Mouse (Mus musculus) stomach, embryonic 14.5 days (tissue): ENCODE data around the gene Cyp1a1. TPM values are rescaled to one million over a fixed set of nuclear protein-coding genes. Genes with fewer than 3 reads are reported as not detected.

Experiments used
- ATAC-seq: fragments of 200-750 bp; cut with Nextera tagmentation; 2 replicates; pipeline ENCODE4 v1.8.0; 2017; ENCODE audit warnings: low read depth, moderate TSS enrichment; ENCODE audit not compliant: insufficient number of reproducible peaks, insufficient read depth, low FRiP score
- H3K27ac ChIP-seq: fragments of 300-500 bp; sonication (generic); 2 replicates; pipeline ENCODE4 v1.5.1; 2014; ENCODE audit warnings: mild to moderate bottlenecking, low read length, moderate library complexity, mixed read lengths
- H3K27me3 ChIP-seq: fragments of 300-500 bp; sonication (generic); 2 replicates; pipeline ENCODE4 v1.6.1; 2014; ENCODE audit warnings: low read length, control low read depth, mixed read lengths; ENCODE audit not compliant: control insufficient read depth, insufficient read depth
- H3K36me3 ChIP-seq: fragments of 300-500 bp; sonication (generic); 2 replicates; pipeline ENCODE4 v1.6.1; 2014; ENCODE audit warnings: mild to moderate bottlenecking, control low read depth, low read length, moderate library complexity, mixed read lengths; ENCODE audit not compliant: control insufficient read depth, insufficient read depth
- H3K4me1 ChIP-seq: fragments of 300-500 bp; sonication (generic); 2 replicates; pipeline ENCODE4 v1.6.1; 2014; ENCODE audit warnings: low read length, control low read depth, mixed read lengths; ENCODE audit not compliant: control insufficient read depth, insufficient read depth
- H3K4me2 ChIP-seq: fragments of 300-500 bp; sonication (generic); replicated peaks from 2 replicates; pipeline ENCODE4 v1.6.1; 2014; ENCODE audit warnings: low read depth, low read length, control low read depth
- H3K4me3 ChIP-seq: fragments of 300-500 bp; sonication (generic); 2 replicates; pipeline ENCODE4 v1.5.1; 2014; ENCODE audit warnings: low read depth, low read length, control low read depth
- H3K9ac ChIP-seq: fragments of 300-500 bp; sonication (generic); replicated peaks from 2 replicates; pipeline ENCODE4 v1.6.1; 2014; ENCODE audit warnings: low read depth, mild to moderate bottlenecking, control low read depth, low read length, moderate library complexity, mixed read lengths
- H3K9me3 ChIP-seq: fragments of 300-500 bp; sonication (generic); 2 replicates; pipeline ENCODE4 v1.6.1; 2016; ENCODE audit warnings: low read depth, low read length, control low read depth; ENCODE audit not compliant: control insufficient read depth
- WGBS: fragments of 180-500 bp; shearing (Covaris S2); extraction: QIAGEN DNeasy Blood & Tissue Kit; methylation state at CpG from one replicate; pipeline ENCODE4 v1.1.7; 2014; 5-methylcytosine and 5-hydroxymethylcytosine counted together
- polyA plus RNA-seq: library from polyadenylated mRNA; unstranded; fragments of >200 nt; fragmentation: Nextera tagmentation; extraction: Ambion mirVana; gene quantifications from 2 replicates; pipeline ENCODE4 v1.2.1, GENCODE M21; 2014

Gene Cyp1a1
- polyA plus RNA-seq, 1 experiment from 2014 or later, result not detected

- whole genome bisulfite sequencing, result 63% methylated on average over 2 of the region's 2 CpGs
Observed at GRCm38 (mm10) chr9:57712194-57712593, 24.5 kb downstream of the Cyp1a1 start.

GRCm38 (mm10) chr9:57718408-57718807 is 30.7 kb downstream of the Cyp1a1 start:
- Histone ChIP-seq H3K4me2 (no peak overlapping the region), H3K9me3 (no peaks in the 10 kb centered on the region), H3K36me3 (peaks cover 52% of the 10 kb centered on the region), H3K9ac (no peak overlapping the region), H3K4me3 (no peak overlapping the region), H3K27me3 (no peaks in the 10 kb centered on the region), H3K27ac (no peak overlapping the region), H3K4me1 (0 out of 2 replicates have a peak, but pooled peaks cover 2% of the 10 kb centered on the region)
- no peak for ATAC-seq
- WGBS, result 92% methylated on average over 7 of the region's 7 CpGs

More at GRCm38 (mm10) chr9:57712194-57712593, 24.5 kb downstream of the Cyp1a1 start:
- peaks cover 32% of the 10 kb centered on the region for H3K36me3 ChIP-seq
- no peak for ATAC-seq
- peaks cover 7% of the 10 kb centered on the region; the same call in 1 of the 2 replicates for H3K4me1 ChIP-seq
- H3K4me2 ChIP-seq, result no peak overlapping the region
- H3K4me3 ChIP-seq, result no peak overlapping the region
- H3K27me3 ChIP-seq, result no peaks in the 10 kb centered on the region
- H3K9me3 ChIP-seq, result 0 out of 2 replicates have a peak, but pooled peaks cover 4% of the 10 kb centered on the region
- no peak overlapping the region for H3K9ac ChIP-seq
- no peak overlapping the region for H3K27ac ChIP-seq

GRCm38 (mm10) chr9:57720736-57721135 is 33.0 kb downstream of the Cyp1a1 start:
- H3K36me3 ChIP-seq, result peaks cover 32% of the 10 kb centered on the region
- no peak for ATAC-seq
- H3K4me3 ChIP-seq, result no peak overlapping the region
- H3K4me2 ChIP-seq, result no peak overlapping the region
- no peak overlapping the region for H3K27ac ChIP-seq
- no peaks in the 10 kb centered on the region for H3K27me3 ChIP-seq
- H3K4me1 ChIP-seq, result 0 out of 2 replicates have a peak, but pooled peaks cover 3% of the 10 kb centered on the region
- 86% methylated on average over 3 of the region's 3 CpGs for WGBS
- H3K9me3 ChIP-seq, result no peaks in the 10 kb centered on the region
- no peak overlapping the region for H3K9ac ChIP-seq

- no peak overlapping the region for H3K4me3 ChIP-seq
- no peak overlapping the region for H3K27ac ChIP-seq
- no peak overlapping the region for H3K9ac ChIP-seq
- peaks cover 36% of the 10 kb centered on the region for H3K36me3 ChIP-seq
- H3K4me1 ChIP-seq, result 0 out of 2 replicates have a peak, but pooled peaks cover 3% of the 10 kb centered on the region
- no peaks in the 10 kb centered on the region for H3K27me3 ChIP-seq
- H3K9me3 ChIP-seq, result no peaks in the 10 kb centered on the region
- 97% methylated on average over 1 of the region's 1 CpGs for WGBS
- no peak overlapping the region for H3K4me2 ChIP-seq
- ATAC-seq, result no peak
Observed at GRCm38 (mm10) chr9:57722371-57722770, 34.6 kb downstream of the Cyp1a1 start.

GRCm38 (mm10) chr9:57723315-57723715 is 35.6 kb downstream of the Cyp1a1 start:
- 56% methylated on average over 5 of the region's 5 CpGs for WGBS
- 0 out of 2 replicates have a peak, but pooled peaks cover 3% of the 10 kb centered on the region for H3K4me1 ChIP-seq
- no peak overlapping the region for H3K4me3 ChIP-seq
- H3K9me3 ChIP-seq, result no peaks in the 10 kb centered on the region
- H3K27me3 ChIP-seq, result no peaks in the 10 kb centered on the region
- H3K27ac ChIP-seq, result no peak overlapping the region
- H3K36me3 ChIP-seq, result peaks cover 37% of the 10 kb centered on the region
- no peak overlapping the region for H3K9ac ChIP-seq
- no peak for ATAC-seq
- H3K4me2 ChIP-seq, result no peak overlapping the region

- no peak overlapping the region for H3K27ac ChIP-seq
- H3K9me3 ChIP-seq, result no peaks in the 10 kb centered on the region
- H3K27me3 ChIP-seq, result no peaks in the 10 kb centered on the region
- no peak for ATAC-seq
- H3K4me3 ChIP-seq, result no peak overlapping the region
- no peak overlapping the region for H3K9ac ChIP-seq
- H3K4me1 ChIP-seq, result 0 out of 2 replicates have a peak, but pooled peaks cover 3% of the 10 kb centered on the region
- no peak overlapping the region for H3K4me2 ChIP-seq
- peaks cover 32% of the 10 kb centered on the region for H3K36me3 ChIP-seq
- 83% methylated on average over 5 of the region's 5 CpGs for WGBS
Observed at GRCm38 (mm10) chr9:57723796-57724195, 36.1 kb downstream of the Cyp1a1 start.

- Histone ChIP-seq H3K9me3 (no peaks in the 10 kb centered on the region), H3K36me3 (peaks cover 32% of the 10 kb centered on the region), H3K4me2 (no peak overlapping the region), H3K27ac (no peak overlapping the region), H3K4me3 (no peak overlapping the region), H3K4me1 (0 out of 2 replicates have a peak, but pooled peaks cover 3% of the 10 kb centered on the region), H3K9ac (no peak overlapping the region), H3K27me3 (no peaks in the 10 kb centered on the region)
- 96% methylated on average over 3 of the region's 3 CpGs for WGBS
- no peak for ATAC-seq
Observed at GRCm38 (mm10) chr9:57724701-57725100, 37.0 kb downstream of the Cyp1a1 start.

- peaks cover 29% of the 10 kb centered on the region for H3K36me3 ChIP-seq
Observed at GRCm38 (mm10) chr9:57728312-57728711, 40.6 kb downstream of the Cyp1a1 start.

GRCm38 (mm10) chr9:57733606-57734005 is 45.9 kb downstream of the Cyp1a1 start:
- H3K9me3 ChIP-seq, result no peaks in the 10 kb centered on the region
- ATAC-seq, result no peak
- 0 out of 2 replicates have a peak, but pooled peaks cover 2% of the 10 kb centered on the region for H3K4me1 ChIP-seq
- no peak overlapping the region for H3K4me2 ChIP-seq
- 96% methylated on average over 6 of the region's 6 CpGs for WGBS
- no peak overlapping the region for H3K27ac ChIP-seq
- H3K36me3 ChIP-seq, result peaks cover 10% of the 10 kb centered on the region; the same call in 1 of the 2 replicates
- H3K4me3 ChIP-seq, result no peak overlapping the region
- H3K9ac ChIP-seq, result no peak overlapping the region
- no peaks in the 10 kb centered on the region for H3K27me3 ChIP-seq

More at GRCm38 (mm10) chr9:57728312-57728711, 40.6 kb downstream of the Cyp1a1 start:
- no peak for ATAC-seq
- Histone ChIP-seq H3K27me3 (no peaks in the 10 kb centered on the region), H3K4me2 (no peak overlapping the region), H3K9ac (no peak overlapping the region), H3K27ac (no peak overlapping the region), H3K4me1 (0 out of 2 replicates have a peak, but pooled peaks cover 1% of the 10 kb centered on the region), H3K4me3 (no peak overlapping the region), H3K9me3 (no peaks in the 10 kb centered on the region)
- 86% methylated on average over 1 of the region's 1 CpGs for WGBS
